Mouse (Mus musculus) frontal cortex, postnatal 36 days (tissue): Measurements from ENCODE around the gene Col5a1.

Experiments
- DNase-seq, 2 experiments: peaks; one replicate each; pipeline ENCODE4 v3.0.0; 2022; ENCODE audit warnings: low spot score in 2 of 2

Gene Col5a1

DNA sequence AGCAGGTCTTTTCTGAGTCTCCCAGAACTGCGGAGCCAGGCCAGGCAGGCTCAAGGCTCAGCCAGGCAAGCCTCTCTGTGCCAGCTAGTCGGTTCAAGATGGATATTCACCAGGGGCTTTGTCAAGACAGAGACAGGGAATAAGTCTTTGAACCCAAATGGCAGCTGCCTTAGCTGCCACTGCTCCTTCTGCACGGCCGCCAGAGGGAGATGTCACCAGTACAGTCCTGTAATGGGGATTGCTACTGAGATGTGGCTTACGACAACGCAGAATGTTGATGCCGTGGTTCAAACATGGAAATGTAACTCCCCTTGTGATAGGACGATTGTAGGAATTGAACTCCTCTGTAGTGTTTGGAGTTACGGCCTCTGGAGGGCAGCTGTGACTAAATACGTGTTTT is 199.9 kb downstream of the Col5a1 start:
- DNase-seq: no peak

DNA sequence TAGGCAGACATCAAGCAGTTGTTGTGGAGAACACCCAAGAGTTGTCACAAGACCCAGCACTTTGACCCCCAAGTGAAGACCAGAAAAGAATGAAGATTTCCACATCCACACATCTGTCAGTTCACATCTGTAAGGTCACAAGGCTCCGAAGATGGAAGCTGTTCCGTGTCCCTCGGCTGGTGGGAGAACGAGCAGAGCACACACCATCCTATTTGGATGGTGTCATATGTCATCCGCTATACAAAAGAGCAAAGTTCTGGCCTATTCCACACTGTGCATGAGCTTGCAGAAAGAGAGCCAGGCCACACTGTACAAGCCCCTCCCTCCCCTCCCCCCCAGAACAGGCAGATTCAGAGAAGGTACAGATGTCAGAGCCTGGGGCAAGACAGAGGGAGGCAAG is 202.9 kb downstream of the Col5a1 start:
- DNase-seq: no peak
